Mouse (Mus musculus) neutrophil, adult 59 days (primary cell): ENCODE measurements around the gene Adam29. TPM values are rescaled to one million over a fixed set of nuclear protein-coding genes. Genes with fewer than 3 reads are reported as not detected.

Experiments used
- total RNA-seq, 2 experiments: library from RNA; stranded (reverse); gene quantifications; 1 replicate in 1 of 2; 2 replicates in 1 of 2; pipeline ENCODE4 v1.2.4; 2023

Adam29 gene
- total RNA-seq, result not detected

DNA sequence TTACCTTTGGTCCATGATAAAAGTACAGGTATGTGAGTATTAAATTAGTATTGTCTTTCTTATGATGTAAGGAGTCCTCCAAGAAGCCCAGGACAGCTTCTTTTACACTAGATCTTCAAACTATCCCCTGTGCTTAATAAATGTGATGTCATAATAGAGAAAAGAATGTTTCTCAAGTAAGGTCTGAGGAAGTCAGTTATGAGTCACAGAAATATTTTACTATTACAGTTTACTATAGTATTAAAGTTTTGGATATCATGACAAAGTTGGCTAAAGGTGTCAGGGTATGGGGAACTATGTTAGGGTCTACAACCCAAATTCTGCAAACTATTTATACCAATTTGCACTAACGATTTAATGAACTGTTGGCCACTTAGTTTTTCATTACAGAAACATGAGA is at the start of gene Adam29:
Gene Adam29, minus strand, starts transcription at position 101 of the 400 bp plus-strand sequence.

DNA sequence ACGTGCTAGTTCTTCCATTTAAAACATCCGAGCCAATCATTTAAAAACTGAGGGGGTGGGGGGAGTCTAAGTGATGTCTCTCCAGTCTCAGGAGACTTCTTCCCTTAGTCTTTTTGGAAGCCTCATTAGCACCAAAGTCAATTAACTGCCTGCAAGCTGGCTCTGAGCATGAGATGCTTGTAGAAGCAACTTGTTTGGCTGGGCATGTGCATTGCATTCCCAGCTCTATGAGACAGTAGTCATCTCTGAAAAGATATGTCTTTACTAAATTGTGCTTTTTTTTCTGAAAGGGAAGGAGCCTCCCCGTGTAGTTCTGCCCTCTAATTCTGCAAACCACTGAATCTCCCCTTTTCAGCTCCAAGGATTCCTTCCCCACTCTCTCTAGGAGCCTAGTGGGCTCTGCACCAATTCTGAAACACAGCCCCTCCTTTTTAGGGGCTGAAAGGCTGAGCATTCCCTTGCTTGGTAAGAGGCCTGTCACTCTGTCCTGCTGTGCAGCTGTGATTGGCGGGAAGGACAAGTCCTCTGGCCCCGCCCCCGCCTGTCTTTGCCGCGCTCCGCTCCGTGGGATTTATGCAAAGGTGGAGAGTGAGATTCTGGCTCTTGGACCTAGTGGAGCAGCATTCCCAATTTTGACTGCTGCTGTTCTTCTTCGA is 33.2 kb upstream of the Adam29 start, which contains the start of gene Glra3:
Gene Glra3, plus strand, starts transcription at position 591 of the 656 bp plus-strand sequence.

Other genes starting within 250 kb of the Adam29 start
- gene Glra3, start 33.5 kb upstream of the Adam29 start, total RNA-seq, result not detected